Mouse (Mus musculus) large intestine, adult 2 months (tissue): Measurements from ENCODE around the gene Irs2. TPM values are rescaled to one million over a fixed set of nuclear protein-coding genes. Genes with fewer than 3 reads are reported as not detected.

Experiments used
- DNase-seq: peaks from one replicate; pipeline ENCODE4 v3.0.0-alpha.2; 2012; ENCODE audit warnings: low read depth, low spot score
- WGBS: fragments of 180-500 bp; shearing (Covaris S2); methylation state at CpG from one replicate; pipeline ENCODE4 v1.1.7; 2018; 5-methylcytosine and 5-hydroxymethylcytosine counted together
- polyA plus RNA-seq: library from polyadenylated mRNA; depleted of rRNA; stranded (reverse); fragments of >200 nt; gene quantifications from 2 replicates; pipeline ENCODE4 v1.2.3, GENCODE M21; 2012

Gene Irs2
- polyA plus RNA-seq, 1 experiment, result 5.9 TPM

DNA sequence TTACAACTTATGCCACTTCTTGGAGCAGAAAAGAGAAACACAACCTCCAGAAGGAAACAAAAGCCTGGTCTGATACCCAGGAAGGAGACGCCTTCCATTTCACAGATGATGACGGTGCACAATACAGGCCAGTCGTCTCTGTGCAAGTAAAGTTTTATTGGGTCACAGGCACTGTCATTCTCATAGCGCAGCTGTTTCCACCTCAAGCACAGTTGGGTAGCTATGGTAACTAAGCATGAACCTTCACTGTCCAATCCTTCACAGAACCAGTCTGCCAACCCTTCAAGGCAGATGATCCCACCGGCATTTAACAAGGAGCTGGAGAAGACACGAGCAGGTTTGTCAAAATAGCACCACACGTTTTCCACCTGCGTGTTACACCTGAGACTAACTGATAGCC lies 16.2 kb downstream of the Irs2 start:
- no peak for DNase-seq
- WGBS, result 35% methylated on average over 8 of the region's 8 CpGs

DNA sequence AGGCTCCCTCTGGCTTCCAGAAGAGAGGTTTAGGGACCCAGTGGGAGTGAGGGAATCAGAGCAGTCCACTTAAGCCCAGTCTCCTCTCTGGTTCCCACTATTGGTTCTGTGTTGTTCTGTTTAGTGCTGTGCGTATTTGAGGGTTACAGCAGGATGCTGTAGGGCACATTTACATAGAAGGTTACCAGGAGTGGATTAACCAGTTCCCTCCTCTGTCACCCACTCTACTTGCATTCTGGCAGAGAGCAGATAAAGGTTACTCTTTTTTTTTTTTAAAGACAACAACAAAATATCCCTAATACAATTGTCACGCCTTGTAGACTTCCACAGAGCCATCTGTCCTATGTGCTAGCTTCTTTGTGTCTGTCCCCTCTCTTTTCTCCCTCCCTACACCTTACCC lies 16.9 kb downstream of the Irs2 start:
- no peak for DNase-seq
- WGBS, result 76% methylated on average over 2 of the region's 2 CpGs

DNA sequence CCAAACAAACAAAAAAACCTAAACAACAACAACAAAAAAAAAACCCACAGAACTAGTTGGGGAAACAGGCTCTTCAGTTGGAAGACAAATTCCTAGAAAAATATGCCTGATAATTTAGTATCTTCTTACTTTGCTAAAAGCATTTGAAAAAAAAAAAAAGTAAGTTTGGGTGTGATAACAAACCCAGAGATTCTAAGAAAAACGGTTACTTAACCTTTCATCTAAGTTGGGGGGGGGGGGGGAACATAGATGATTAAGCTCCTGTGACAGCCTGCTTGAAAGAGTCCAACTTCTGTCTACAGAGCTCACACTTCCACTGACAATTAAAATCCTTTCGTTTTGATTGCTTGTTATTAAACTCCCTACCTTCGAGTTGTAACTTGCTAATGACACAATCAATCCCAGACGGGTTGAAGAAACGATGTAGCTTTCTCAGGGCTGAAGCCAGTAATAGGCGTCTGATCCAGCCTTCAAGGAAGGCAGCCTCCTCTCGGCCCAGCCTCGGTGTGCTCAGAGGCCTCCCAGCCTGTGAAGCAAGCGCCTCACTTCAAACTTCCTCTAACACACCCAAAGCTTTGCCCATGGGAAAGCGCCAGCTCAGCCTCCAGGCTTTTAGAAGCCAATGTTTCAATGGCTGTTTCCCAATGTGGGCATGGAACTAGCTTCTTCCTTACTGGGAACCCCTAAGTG lies 17.7 kb downstream of the Irs2 start:
- no peak for DNase-seq
- WGBS, result 9% methylated on average over 10 of the region's 10 CpGs

DNA sequence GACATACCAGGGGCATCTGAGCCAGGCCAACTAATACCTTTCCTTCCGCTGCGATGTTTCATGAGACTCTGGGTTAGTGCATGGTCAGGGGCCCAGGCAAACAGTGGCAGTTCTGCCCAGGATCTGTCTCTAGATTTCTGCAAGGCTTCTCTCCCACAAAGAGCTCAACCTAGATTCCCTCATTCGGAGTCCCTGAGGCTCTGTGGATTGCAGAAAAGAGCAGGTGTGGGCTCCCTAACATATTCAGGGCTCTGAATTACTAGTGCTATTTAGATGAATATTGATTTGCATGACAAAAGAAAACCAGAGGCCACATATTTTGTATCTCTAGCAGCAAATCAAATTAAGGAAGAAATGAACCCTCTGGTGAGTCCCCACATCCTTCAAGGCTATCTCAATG lies 18.3 kb downstream of the Irs2 start:
- no peak for DNase-seq
- 92% methylated on average over 3 of the region's 3 CpGs for WGBS

GRCm38 (mm10) chr8:10986638-10987037 lies 21.6 kb downstream of the Irs2 start:
- no peak for DNase-seq
- 96% methylated on average over 17 of the region's 17 CpGs for WGBS

GRCm38 (mm10) chr8:10985064-10985463 lies 23.2 kb downstream of the Irs2 start:
- 79% methylated on average over 7 of the region's 7 CpGs for WGBS
- no peak for DNase-seq

DNA sequence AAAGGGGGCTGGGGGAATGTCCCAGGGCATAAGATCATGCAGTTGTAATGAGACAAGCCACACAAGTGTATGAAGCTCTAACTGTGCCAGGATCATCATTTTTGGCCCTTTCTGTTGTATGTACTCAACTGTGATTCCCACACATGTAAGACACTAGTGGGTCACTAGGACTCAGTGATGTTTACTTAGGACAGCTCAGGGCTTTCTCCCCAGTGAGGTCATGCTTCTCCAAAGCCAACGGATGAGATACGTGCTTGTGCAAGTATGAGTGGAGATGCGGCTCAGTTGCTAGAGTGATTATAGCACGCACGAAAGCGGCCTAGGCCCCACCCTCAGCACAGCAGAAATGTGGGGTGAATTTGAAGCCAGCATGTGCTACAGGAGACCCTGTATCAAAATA lies 27.4 kb downstream of the Irs2 start:
- no peak for DNase-seq
- 83% methylated on average over 6 of the region's 6 CpGs for WGBS

DNA sequence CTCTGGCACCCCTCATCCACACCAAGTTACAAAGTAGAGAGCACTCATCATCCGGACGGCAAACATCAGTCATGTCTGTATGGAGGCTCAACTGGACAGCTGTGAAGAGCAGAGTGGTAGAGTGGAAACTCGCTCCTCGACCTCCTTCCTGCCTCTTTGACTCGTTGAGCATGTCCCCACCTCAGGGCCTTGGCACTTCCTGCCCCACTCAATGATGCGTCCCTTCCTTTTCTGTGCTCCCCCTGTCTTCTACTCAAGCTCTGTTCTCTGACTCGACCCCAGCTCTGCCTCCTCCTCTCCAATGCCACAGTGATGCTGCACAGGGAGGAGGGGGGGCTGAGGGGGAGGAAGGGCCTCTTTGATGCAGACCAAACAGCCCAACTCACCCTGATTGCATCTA lies 28.3 kb downstream of the Irs2 start:
- 67% methylated on average over 7 of the region's 7 CpGs for WGBS
- DNase-seq, result no peak

DNA sequence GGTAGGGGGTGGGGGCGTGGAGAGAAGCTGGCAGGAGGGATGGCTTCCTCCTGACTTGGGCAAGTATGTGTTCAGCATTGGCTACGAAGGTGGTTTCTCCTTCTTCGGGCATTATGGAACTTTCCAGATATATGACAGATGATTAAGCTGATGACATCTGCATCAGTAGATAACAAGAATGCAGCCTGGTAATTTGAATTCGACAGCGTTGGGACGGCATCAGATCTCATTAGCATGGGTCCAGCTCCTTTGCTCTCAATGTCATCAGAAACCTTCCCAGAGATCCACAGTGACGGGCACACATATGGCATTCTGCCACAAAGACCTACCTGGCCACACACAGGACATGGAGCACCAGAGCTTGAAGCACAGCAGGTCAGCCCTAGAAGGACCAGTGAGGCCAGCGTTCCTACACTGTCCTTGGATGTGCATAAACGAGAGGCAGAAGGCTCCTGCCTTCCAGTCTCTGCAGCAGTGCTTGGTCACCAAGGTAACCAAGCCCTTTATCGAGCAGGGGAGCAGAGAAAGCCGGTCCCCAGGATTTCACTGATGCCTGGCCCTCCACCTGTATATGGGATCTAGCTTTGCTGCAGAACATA lies 29.0 kb downstream of the Irs2 start:
- 86% methylated on average over 11 of the region's 11 CpGs for WGBS
- DNase-seq, result no peak

- DNase-seq, result no peak
- 10% methylated on average over 21 of the region's 21 CpGs for WGBS
Measured at GRCm38 (mm10) chr8:10978377-10978776, 29.9 kb downstream of the Irs2 start.

GRCm38 (mm10) chr8:10977742-10978376 lies 30.4 kb downstream of the Irs2 start:
- 31% methylated on average over 7 of the region's 7 CpGs for WGBS
- DNase-seq, result no peak

DNA sequence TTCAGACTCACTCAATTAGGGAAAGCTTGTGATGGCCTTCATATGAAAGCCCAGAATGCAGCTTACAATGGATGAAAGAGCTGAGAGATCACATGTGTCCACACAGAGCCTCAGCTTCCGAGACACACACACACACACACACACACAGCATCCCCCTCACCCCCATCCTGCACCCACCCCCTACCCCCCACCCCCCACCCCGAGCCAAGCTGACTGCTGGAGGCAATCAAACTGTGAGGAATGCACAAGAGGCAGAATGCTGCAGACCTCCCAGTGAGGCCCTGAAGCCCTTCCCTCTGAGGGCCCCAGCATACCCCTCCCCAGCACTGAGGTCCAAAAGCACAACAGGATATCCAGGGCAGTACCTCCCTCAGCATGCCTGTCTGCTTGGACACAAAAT lies 33.6 kb downstream of the Irs2 start:
- DNase-seq, result no peak

GRCm38 (mm10) chr8:10974126-10974525 lies 34.1 kb downstream of the Irs2 start:
- WGBS, result 54% methylated on average over 4 of the region's 4 CpGs
- no peak for DNase-seq

More for the DNA sequence above, 33.6 kb downstream of the Irs2 start:
- WGBS, result 63% methylated on average over 2 of the region's 2 CpGs

DNA sequence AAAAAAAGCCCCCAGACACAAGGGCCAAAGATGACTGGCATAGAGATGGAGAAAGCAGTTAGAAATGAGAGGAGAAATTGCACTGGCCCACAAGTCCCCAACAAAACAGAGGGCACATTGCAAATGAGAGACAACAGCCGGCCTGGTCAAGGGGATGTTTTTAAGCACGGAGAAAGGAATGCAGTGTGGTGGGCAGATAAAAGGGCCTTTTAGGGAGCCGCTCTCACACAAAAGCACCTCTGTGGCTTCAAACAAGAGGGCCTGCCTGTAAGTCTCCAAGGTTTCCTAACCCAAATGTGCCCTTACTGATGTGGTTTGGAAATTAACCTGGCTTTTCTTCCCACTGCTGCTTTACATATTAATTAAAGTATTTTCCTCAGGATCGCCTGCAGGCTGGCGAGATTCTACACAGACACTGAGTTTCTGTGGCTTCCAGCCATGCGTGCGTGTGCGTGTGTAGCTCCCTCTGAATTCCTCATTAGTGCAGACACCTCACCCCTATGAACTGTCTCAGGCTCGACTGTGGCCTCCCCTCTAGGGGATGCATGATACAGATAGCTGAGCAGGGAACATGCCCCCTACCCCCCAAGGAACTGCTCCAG lies 35.3 kb downstream of the Irs2 start:
- DNase-seq, result no peak
- 86% methylated on average over 9 of the region's 9 CpGs for WGBS

DNA sequence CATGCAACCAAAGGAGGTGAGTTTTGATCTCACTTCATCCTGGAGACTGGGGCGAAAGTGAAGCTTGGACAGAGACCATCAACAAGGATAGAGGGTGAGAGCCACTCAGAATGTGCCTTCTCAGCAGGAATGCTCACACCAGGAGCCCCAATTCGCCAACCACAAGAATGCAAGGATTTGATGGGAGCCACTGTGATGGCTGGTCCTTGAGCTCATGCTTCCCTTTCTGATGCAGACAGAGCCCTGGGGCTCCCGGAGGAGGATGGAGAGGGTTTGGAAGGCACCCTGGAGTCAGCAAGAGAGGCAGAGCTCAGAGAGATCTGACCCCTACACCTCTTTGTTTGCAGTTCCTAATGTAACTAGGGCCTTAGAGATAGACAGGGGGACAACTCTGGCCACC lies 36.3 kb downstream of the Irs2 start:
- WGBS, result 87% methylated on average over 3 of the region's 3 CpGs
- DNase-seq, result no peak

GRCm38 (mm10) chr8:10971509-10971908 lies 36.7 kb downstream of the Irs2 start:
- DNase-seq, result no peak
- WGBS, result 71% methylated on average over 5 of the region's 5 CpGs

DNA sequence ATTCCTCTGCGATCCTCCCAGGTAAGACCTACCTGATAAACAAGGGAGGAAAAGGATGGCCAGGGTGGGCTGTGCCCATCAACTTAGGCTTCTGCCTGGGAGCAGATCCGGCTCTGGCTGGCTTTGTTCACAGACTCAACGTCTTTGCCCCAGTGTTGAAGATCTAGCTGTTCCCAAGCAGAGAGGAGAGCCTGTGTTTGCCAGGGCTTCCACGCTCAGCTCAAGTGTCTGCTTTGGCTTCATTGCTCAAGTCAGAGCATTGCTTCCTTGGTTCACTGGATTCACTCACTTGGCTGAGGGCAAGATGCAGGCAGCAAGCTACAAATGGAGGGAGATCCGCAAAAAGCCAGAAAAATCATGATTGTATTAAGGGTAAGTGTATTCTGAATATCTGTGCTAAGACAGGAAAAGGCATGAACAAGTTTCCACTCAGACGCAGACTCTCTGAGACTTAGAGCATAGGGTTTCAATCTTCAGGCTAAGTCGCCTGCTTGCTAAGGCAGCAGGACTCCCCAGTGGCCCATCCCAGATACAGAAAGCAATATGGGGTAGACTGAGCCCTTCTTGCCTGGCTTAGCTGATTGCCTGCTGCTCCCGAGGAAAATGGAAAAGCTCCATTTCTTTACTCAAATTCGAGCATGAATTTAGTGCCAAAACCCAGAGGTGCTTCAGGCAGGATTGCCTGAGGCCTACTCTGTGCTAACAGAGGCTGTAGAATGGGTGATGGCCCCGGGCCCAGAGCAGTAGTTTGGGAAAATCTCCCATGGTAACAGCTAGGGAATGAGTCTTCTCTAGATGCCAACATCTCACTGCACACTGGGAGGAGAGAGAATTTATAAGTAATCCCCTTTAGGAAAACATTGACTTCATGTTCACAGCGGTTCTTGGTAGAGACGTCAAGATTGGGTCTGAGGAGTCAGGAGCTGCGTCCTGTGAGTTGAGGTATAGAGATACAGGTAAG lies 37.5 kb downstream of the Irs2 start:
- no peak for DNase-seq
- whole genome bisulfite sequencing, result 82% methylated on average over 13 of the region's 13 CpGs

GRCm38 (mm10) chr8:10968687-10969086 lies 39.6 kb downstream of the Irs2 start:
- WGBS, result 82% methylated on average over 7 of the region's 7 CpGs
- no peak for DNase-seq

- WGBS, result 6% methylated on average over 6 of the region's 6 CpGs
- no peak for DNase-seq
Measured at GRCm38 (mm10) chr8:10965401-10966117, 42.7 kb downstream of the Irs2 start.
